Mouse (Mus musculus) heart, postnatal 0 days (tissue): ENCODE data around the gene H2al1i.
"Not testable (repeated sequence)": the region's sequence is repeated elsewhere in the genome, so short reads cannot be mapped to it uniquely, and the experiment has no call there.

Experiments
- CTCF ChIP-seq: IDR thresholded peaks from 2 replicates; pipeline ENCODE4 v1.5.1; 2016; ENCODE audit warnings: antibody characterized with exemption, control low read depth, low read depth
- EP300 ChIP-seq: IDR thresholded peaks from 2 replicates; pipeline ENCODE4 v1.6.1; 2016; ENCODE audit warnings: antibody characterized with exemption, low read depth

- TF ChIP-seq CTCF, EP300: not testable (repeated sequence)
Observed at GRCm38 (mm10) chrX:11298957-11299356, 25.5 kb upstream of the H2al1i start, which contains the start of gene H2al1a.
